Mouse (Mus musculus): ENCODE data around the gene Gm44503.

Gm44503 gene

DNA sequence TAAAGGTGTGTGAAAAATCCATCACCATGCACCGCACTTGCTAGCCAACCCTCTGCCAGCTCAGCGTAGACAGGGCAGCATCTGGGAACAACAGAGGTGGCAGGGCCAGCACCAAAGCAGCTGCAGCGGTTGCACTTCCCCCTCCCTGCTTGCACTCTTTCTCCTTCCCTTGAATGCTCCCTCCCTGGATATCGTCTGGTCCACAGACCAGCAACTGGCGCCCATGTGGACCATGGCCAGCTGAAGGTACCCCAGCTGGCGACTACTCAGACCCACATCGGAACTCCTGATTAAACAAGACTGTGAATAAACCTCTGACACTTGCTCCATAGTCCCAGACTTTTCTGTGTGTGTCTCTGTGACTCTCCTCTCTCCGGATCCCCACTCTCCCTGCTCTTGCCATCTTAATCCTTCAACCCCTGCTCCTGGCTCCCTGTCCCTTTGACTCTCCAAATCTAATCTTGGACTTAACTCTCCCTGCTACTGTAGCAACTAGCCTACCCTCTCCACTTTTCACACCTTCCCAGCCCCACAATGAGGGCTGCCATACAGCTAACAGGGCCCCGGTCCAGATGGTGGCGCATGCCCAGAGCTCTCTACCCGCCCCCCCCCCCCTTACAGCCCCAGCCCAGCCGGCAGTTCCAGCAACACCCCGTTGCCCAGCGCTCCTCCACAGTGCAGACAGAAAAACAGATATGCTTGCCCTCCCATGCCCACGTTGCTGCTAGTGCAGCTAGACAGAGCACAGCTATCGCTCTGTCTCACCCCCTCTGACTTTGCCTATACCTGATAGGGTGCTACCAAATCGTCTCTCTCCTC lies 67.4 kb downstream of the Gm44503 start:
- no peak for DNase-seq (ENCODE audit: low spot score)

DNA sequence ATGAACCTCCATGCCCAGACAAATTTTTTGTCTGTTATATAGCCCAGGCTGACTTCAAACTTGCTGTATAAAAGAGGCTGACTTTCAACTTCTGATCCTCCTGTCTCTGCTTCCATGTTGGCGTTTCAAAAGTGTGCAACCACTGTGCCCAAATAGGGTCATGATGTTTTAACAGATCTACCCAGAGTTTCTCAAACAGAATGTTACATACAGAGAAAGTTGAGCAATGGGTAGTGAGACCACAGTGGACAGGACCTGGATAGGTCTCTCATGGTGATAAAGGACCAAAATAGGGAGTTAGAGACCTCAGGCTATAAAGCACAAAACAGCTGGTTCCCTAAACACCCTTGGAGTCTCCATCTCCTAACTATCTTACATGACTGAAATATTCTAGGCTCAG lies 71.8 kb downstream of the Gm44503 start:
- no peak for DNase-seq (ENCODE audit: low spot score)

GRCm38 (mm10) chr9:73031421-73031820 lies 72.8 kb downstream of the Gm44503 start:
- DNase-seq (ENCODE audit: low spot score): peak; percentile 39

- DNase-seq (ENCODE audit: low spot score): no peak
Measured at GRCm38 (mm10) chr9:73033406-73033805, 74.8 kb downstream of the Gm44503 start.

GRCm38 (mm10) chr9:73039222-73039945 lies 80.7 kb downstream of the Gm44503 start:
- DNase-seq (ENCODE audit: low spot score): peak; percentile 89

GRCm38 (mm10) chr9:73040080-73040479 lies 81.4 kb downstream of the Gm44503 start, which contains the start of gene Pigb:
Pigb (minus strand) TSS chr9:73040378.
- DNase-seq (ENCODE audit: low spot score): peak; percentile 22

DNA sequence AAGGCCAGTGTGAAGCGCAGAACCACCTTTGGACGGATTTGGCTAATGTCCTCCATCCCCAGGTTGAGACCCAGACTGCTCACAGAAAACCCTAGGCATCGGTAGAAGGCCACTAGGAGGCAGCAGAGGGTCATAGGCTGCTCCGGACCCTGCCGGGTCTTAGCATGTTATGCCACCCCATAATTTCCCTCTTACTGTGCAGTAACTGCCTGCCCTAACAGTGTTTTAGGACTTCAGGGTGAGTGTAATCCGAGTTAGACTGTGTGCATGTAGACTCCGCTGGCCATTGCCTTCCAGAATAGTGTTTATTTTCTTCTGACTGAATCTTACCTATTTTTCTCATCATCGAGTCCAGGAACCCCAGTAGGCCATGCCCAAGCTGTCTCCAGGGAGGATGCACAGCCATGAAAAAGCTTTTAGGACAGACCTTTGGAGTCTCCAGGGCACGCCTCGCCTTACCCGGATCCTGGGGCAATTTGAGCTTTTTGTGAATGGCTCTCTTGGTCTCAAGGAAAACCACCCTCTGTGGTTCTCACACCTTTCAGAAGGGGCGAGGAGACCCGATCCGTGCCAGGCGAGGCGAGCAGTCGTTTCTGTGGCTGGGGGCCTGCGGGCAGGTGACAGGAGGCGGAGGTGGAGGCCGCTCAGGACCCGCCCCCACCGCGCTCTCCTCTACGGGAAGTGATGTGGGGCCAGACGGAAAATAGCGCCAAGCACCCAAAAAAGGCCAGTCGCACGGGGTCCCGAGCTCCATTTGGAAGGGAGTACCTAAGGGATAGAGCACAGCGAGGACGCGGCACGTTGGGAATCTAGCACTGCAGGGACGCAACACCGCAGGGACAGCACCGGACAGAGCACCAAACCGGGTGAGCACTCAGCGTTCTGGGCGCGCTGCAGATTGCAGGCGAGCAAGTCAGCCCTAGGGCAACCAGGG lies 85.8 kb downstream of the Gm44503 start, which contains the start of gene Rab27a:
Rab27a (plus strand) TSS at position 709 of the 934 bp plus-strand sequence.
- peak; percentile 88 for DNase-seq (ENCODE audit: low spot score)

- DNase-seq (ENCODE audit: low spot score): no peak
Measured at GRCm38 (mm10) chr9:73045204-73045603, 86.6 kb downstream of the Gm44503 start.

GRCm38 (mm10) chr9:73045711-73046110 lies 87.1 kb downstream of the Gm44503 start:
- no peak for DNase-seq (ENCODE audit: low spot score)

DNA sequence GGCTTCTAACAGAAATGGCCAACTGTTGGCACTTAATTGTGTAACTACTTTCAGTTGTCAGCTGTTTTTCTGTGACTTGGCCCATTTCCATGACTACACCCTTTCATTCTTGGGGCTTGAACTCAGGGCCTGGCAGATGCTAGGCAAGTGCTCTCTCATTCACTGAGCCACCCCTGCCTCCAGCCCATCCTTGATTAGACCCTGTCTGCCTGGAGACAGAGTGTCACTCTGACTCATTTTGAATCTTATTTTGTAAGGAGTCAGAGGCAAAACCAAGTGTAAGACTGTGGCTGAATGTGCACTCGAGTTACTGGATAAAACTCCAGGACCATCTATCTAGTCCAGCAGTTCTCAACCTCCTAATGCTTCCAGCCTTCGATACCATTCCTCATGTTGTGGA lies 89.3 kb downstream of the Gm44503 start:
- DNase-seq (ENCODE audit: low spot score): no peak

- peak; percentile 70 for DNase-seq (ENCODE audit: low spot score)
Measured at GRCm38 (mm10) chr9:73048927-73049326, 90.3 kb downstream of the Gm44503 start.

DNA sequence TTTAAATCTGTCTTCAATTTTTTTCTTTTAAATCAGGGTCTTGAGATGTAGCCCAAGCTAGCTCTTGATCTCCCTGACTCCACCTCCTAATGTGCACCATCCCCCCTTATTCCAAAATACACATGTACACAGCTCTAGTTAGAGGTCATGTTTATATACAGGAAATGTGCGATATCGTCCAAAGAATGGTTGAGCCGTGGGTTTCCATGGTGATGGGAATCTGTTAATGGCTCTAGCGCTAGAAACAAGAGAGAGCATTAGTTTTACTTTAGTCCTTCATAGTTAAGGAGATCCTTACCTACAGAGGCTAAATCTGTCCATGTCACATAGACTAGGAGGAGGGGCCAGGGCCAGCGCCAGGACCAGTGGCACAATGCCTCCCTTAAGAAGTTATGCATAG lies 91.2 kb downstream of the Gm44503 start:
- no peak for DNase-seq (ENCODE audit: low spot score)

DNA sequence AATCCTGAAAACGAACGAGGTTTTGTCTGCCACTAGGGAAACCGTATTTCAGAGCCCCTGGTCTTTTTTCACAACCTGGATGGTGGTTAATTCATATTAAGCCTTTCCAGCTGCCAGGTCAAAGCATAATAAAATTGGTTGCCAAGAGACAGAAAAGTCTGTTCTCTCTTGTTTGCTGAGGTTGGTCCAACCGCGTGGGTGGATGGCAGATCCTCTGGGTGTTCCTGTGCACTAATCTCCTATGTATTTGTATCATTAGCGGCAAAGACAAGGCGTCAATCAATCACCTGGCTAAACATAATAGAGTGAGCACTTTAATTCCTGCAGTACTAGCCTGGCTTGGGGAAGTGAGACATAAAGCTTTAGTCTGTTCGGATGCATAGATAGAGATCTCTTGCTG lies 92.0 kb downstream of the Gm44503 start:
- peak; percentile 76 for DNase-seq (ENCODE audit: low spot score)

GRCm38 (mm10) chr9:73055441-73055911 lies 96.8 kb downstream of the Gm44503 start:
- DNase-seq (ENCODE audit: low spot score): no peak

- DNase-seq (ENCODE audit: low spot score): no peak
Measured at GRCm38 (mm10) chr9:73059224-73059623, 100.6 kb downstream of the Gm44503 start.

- DNase-seq (ENCODE audit: low spot score): no peak
Measured at GRCm38 (mm10) chr9:73063621-73064290, 105.1 kb downstream of the Gm44503 start.

All from MN1 (cell line).